Mouse (Mus musculus) kidney, postnatal 4 days (tissue): ENCODE data around the gene Flcn.
A peak's percentile ranks its signal among the peaks of the same experiment; 100 is the strongest.
"Not testable (repeated sequence)": the region's sequence is repeated elsewhere in the genome, so short reads cannot be mapped to it uniquely, and the experiment has no call there.

ENCODE experiments used
- DNase-seq, 2 experiments: peaks; one replicate each; pipeline ENCODE4 v3.0.0; 2021; ENCODE audit warnings: mixed read lengths in 2 of 2

Flcn gene

DNA sequence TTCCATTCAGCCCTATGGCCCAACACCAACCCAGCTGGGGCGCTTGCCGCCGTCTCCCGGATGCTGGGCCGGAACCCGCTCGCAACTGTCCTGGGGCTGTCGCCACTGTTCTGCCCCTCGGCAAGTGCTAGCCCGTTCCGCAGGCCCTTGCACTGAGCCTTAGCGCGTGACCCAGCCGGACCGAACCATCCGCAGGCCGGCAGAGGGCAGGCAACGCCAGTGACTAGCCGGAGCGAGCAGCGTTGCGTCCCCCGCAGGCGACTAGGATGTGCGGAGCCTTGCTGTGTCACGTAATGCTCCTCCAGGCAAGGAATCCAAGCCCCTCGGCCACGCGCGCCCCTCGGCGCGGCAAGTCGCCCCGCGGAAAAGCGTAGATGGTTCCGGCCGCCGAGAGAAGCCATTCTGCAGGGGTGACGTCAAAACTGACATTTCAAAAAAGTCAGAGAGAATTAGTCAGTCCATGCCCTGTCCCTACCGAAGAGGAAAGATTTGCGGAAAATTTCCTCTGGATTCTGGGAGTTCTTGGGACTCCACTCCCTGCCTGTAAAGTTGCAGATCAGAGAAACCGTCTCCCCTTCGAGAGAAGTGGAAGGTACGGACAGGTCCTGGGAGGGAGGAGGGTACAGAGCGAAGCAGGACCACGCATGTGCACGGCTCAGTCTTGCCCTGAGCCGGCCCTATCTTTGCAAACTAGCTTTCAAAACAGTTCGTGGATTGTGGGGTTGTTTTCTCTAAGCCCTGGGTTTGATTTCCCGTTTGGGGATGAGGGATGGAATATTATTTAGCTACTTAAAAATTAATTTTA is at the start of gene Flcn:
Gene Flcn (minus strand): TSS at position 347 of the 805 bp plus-strand sequence.
- peak; percentile 86 to 92 for DNase-seq

DNA sequence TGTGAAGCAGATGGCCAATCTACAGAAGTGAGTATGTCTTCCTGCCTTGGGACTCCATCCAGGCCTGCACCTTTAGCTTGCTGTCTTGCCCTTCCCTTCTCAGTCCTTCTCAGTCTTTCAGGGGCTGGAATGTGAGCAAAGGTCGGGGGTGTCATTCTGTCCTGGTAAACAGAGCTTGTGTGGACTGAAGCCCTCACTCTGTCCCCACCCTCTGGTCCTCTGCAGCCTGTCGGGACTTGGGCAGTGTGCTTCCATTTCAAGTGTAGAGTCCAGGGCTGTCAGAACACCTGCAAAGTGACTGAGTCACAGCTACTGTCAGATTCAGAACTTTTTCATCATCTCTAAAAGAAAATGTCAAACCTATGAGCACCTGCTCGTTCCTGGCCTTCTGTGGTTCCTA is 43.0 kb upstream of the Flcn start:
- DNase-seq: no peak

DNA sequence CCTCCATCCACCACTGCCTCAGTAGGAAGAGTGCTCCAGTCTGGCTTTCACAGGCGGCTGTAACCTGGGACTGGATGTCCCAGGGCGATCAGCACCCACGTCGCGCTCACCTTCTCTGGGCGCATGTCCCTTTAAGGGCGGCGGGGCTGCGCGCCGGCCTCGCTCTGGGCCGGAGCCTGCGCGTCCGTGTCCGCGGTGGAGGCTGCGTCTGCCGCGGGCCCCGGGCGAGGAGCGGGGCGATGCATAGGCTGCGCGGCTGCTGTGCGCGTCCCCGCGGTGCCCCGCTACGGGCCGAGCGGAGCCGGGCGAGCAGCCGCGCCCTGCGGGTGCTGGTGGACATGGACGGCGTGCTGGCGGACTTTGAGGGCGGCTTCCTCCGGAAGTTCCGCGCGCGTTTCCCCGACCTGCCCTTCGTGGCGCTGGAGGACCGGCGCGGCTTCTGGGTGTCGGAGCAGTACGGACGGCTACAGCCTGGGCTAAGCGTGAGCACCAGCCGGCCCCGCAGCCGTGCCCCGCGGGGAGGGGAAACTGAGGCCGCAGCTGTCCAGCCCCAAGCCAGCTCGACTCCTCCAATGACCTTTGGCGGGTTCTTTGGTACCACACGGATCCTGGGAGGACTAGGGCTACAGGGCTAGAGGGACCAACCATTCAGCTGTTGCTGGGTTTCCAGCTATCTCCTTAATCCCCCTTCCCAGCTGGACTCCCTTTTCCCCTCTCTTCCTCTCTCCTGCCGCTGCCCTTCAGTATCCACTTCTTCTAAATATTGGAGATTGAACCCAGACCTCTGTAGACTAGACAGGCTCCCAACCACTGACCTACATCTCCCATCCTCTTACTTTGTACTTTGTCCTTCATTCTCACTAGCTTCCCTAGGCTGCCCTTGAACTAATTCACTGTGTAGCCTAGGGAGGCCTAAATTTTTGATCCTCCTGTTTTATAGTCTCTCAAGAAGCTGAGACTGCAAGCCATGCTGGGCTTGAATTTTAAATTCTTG is 38.4 kb upstream of the Flcn start:
- DNase-seq: peak; percentile 86 to 90

DNA sequence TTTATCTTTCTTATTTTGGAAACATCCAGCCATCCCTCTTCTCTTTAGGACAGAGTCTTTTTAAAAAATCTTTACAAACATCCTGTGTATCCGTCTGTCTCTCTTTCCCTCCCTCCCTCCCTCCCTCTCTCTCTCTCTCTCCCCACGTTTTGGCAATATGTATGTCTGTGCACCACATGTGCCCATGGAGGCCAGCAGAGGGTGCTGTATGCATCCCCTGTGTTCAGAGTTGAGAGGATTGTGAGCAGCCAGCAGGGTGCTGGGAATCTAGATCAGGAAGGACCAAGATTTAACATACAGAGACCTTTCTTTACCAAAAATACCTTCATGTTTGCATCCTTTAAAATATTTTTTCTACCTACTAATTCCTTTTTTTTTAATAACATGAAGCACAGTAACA is 37.3 kb upstream of the Flcn start:
- peak; percentile 55 to 71 for DNase-seq

DNA sequence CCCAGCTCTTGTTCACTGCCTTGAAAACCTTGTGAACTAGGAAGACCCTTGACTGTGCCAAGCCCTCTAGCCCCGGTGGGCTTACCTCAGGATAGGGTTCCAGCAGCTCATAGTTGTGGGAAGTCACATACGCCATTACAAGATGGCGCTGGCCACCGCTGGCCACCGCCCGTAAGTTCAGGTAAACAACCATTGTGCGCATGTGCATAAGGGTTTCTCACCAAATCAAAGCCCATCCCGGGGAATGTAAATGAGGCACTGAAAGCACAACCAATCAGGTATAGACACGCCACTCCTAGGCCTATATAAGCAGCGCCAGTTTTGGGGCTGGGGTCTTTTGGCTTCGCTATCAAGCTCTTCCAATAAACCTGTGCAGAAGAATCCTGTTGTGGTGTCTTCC is 36.5 kb upstream of the Flcn start:
- no peak for DNase-seq

DNA sequence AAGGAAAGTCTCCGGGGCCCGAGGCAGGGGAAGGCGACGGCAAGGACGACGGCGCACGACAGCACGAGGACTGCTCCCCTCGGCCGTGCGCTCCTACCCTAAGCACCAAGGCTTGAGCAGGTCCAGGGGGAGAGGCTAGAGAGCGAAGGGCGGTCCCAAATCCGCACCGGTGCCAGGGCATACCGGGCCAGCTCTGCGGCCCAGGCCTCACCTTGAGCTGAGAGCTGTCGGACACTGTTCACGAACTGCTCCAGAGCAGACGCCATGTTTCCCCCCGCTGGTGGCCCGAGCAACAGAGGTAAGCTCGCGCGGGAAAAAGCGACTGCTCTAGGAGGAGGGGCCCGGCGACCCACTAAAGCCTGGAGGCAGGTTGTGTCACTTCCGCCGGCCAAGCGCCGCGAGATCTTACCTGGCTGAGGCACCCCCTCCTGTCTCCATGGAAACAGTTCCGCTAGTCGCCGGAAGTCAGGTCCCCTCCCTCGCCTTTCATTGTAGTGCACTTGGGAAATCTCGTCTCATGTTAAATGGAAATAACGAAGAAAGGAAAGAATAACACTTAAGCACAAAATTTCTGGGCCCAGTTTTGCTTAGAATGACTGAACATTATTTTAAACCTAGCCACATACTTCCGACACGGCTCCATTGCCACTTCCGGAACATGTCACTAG is 29.8 kb upstream of the Flcn start, which contains the start of gene Cops3:
Gene Cops3 (minus strand): TSS at position 380 of the 668 bp plus-strand sequence.
- DNase-seq: peak; percentile 96 to 98

DNA sequence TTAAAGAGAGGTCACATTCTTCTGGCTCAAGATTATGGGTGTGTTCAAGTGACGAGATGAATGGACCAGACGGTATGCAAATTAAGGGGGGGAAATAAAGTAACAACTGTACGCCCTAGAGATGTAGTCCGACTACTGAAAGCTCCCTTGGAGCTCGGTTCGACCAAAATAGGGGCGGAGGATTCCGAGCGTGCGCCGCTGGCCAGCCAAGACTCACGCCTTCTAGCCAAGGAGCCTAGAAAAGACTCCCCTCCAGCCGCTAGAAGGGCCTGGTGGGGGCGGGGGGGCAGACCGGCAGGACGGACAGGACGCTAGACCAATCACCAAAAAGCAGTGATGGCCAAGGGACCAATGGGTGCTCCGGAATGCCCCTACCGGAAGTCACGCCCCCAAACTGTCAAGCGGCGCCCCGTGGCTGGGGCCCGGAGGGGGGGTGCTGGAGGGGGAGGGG is 29.2 kb upstream of the Flcn start, which contains the start of gene Nt5m:
Gene Nt5m (plus strand): TSS at position 440 of the 451 bp plus-strand sequence.
- DNase-seq: peak; percentile 94 to 97

DNA sequence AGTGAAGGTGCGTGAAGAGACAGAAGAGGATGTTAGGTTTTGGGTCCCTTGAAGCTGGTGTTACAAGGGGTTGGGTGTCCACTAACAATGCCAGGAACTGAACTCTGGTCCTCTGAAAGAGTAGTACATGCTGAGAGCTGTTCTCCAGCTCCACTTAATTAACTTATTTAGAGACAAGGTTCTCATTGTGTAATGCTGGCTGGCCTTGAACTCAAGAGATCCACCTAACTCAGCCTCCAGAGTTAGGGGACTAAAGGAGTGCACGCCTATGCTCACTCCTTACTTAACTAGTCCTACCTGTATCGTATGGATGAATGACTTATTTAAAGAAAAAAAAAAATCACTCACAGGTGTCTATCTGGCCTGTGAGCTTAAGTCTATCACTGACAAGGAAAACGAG is 28.6 kb upstream of the Flcn start:
- DNase-seq: no peak

DNA sequence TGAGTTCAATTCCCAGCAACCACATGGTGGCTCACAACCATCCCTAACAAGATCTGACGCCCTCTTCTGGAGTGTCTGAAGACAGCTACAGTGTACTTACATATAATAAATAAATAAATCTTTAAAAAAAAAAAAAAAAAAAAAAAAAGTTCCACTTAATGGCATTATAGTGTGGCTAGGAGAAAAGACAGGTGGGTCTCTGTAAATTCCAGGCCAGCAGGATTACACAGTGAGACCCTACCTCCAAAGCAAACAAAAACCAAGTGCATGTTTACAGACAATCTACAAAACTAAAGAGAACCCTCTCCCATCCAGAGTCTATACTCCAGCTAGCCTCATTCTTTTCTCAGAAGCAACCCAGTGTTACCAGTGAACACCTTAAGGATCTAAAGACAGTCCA is 28.0 kb upstream of the Flcn start:
- DNase-seq: not testable (repeated sequence)

DNA sequence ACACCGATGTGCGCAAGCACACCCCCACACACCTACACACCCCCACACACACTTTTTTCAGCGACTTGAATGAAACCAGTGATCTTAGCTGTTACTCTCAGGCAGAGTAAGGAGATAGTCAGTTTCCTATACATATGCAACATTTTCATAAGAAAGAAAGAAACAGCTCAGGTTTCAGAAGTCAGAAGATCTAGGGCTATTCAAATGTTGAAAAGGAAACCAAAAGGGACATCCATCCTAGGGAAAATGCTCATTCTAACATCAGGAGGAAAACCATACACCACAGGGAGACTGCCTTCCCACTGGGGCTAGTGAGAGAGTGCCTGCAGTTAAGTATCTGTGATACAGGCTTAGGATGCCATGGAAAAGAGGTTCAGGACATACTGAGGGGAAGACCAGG is 11.8 kb upstream of the Flcn start:
- DNase-seq: no peak

DNA sequence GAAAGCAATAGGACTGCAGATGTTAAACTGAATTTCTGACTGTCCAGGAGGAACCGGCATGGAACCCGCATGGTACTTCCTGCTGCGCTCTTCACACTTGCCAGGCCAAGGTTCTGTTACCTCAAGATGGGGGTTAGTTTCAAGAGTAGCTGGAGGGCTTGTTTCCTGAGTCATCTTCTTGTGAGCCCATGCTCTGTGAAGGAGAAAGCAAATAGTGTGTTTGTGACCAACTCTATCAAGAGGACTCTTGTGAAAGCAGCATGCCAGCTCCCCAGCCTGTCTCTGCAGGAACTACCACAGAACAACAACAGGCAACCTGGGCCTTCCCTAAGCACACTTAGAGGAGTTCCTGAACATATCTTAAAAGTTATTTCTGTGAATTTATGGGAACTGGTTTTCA is 8.1 kb upstream of the Flcn start:
- DNase-seq: no peak

DNA sequence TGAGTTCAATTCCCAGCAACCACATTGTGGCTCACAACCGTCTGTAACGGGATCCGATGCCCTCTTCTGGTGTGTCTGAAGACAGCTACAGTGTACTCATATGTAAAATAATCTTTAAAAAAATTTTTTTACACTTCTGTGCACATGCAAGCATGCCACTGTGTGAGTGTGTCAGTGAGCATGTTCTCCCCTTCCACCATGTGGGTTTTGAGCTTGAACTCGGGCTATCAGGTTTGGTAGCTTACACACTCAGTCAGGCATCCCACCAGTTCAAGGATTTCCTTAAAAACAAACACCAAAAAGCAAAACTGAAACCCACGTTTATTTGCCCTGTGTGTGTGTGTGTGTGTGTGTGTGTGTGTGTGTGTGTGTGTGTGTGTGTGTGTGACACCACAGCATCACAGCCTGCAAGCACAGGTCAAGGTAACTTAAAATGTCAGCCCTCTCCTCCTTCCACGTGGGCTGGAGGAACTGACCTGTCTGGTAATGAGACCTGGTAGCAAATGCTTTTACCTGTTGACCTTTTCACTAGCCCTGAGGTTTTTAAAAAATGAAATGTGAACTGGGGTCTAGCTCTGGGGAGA is 5.8 kb upstream of the Flcn start:
- DNase-seq: no peak

DNA sequence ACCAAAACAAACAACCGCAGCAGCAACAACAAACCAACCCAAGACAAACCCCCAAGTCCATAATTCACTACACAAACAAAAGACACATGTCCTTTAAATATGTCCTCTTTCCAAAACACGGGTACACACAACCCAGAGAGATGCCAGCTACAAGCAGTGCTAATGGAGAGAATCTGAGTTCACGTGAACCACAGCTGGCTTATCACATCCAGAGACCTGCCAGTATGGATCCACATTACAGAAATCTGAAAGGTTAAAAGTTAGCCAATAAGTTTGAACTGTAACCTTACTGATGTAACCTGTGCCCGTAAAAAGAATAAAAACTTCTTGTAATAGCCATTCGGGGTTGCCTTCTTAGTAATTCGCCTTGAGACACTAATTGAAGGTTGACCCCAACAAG is 5.1 kb upstream of the Flcn start:
- no peak for DNase-seq

DNA sequence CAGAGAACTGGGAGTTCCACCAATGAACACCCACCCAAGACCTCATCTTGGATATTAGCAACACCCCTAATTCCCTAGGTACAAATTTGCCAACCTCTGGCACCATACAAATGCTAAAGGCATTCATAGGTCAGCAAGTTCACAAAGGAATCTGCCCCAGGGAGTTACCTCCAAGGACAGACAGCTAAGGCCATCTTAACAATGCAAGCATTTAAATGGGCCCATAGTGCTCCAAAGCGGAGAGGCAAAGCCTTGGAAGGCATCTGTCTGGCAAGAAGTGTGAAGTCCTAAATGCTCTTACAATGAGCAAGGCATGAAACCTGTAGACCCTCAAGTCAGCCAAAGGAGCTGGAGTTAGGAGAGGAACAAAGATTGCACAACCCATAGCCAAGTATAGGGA is 4.5 kb upstream of the Flcn start:
- DNase-seq: no peak

DNA sequence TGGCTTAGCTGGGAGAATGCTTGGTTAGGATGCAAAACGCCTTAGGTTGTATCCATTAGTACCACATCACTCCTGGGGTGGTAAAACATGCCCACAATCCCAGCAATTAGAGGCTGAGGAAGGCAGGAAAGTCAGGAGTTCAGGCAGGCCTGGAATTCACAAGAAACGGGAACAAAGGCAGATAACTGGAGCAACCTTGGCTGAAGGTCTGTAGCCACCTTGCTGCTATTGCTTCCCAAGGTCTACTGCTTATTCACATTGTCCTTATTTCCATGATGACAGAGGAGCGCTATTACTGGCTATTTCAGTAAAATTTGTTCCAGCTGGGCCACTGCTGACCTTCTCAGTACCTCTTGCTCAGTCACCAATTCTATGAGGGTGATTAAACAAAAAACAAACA is 3.5 kb upstream of the Flcn start:
- no peak for DNase-seq

DNA sequence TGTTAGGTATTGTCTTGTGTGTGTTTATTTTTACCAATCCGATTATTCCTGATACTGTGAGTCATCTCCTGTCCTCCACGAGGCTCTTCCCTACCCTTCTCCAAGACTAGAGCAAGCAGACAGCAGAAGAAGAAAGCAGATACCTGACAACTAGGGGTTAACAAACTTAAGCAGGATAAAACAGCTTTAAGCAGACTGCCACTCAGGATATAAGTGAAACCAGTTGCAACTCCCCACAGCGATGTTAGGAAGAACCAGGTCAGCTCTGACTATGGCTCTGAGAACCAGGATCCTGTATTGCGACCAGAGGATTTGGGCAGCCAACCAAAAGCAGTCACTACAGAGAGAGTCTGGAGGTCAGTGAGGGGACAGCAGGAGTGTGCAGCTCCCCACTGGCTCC is 1.4 kb upstream of the Flcn start:
- no peak for DNase-seq

DNA sequence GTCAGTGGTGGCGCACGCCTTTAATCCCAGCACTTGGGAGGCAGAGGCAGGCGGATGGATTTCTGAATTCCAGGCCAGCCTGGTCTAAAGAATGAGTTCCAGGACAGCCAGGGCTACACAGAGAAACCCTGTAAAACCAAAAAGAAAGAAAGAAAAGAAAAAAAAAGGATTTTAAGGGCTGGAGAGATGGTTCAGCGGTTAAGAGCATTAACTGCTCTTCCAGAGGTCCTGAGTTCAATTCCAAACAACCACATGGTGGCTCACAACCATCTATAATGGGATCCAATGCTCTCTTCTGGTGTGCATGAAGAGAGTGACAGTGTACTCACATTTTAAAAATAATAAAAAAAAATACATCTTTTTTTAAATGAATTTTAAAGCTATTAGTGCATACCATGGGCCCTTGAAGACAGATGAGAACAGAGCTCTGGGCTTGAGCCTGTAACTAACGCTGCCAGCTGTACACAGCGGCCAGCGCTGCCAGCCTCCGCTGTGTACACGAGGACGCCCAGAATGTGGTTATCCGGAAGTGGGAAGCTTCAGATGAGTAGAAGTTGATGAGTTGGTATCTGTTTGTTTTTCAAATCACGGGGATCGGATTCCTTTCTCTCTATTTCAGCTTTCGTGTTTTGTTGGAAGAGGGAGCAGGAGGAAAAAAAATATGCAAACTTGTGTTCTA is 803 bp upstream of the Flcn start:
- no peak for DNase-seq

DNA sequence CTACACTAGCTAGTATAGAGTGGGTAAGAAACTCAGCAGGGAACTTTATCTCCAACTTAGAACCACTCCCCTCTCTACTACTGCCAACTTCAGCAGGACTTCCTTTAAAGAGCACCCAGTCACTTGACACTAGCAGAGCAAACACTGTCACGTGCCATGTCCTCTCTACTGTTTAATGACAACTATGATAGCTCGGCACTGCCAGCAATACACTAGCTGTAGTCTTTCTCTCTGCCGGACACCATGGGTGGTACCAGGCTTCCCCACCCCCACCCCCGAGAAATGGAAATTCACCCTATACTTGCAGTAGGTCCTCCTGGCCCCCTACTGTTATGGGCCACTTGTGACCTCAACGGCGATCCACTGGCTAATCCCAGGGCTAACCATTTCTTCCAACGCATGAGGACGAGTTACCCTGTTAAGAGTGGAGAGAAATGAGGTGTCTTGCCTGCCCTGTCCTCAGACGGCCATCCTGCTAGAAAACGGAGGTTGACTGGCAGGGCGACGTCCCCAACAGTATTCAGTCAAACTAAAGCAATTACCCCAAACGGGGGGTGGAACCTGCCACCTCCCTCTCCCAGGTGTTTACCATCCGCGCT is 646 bp downstream of the Flcn start:
- peak in 1 of 2 experiments; percentile 49 for DNase-seq

DNA sequence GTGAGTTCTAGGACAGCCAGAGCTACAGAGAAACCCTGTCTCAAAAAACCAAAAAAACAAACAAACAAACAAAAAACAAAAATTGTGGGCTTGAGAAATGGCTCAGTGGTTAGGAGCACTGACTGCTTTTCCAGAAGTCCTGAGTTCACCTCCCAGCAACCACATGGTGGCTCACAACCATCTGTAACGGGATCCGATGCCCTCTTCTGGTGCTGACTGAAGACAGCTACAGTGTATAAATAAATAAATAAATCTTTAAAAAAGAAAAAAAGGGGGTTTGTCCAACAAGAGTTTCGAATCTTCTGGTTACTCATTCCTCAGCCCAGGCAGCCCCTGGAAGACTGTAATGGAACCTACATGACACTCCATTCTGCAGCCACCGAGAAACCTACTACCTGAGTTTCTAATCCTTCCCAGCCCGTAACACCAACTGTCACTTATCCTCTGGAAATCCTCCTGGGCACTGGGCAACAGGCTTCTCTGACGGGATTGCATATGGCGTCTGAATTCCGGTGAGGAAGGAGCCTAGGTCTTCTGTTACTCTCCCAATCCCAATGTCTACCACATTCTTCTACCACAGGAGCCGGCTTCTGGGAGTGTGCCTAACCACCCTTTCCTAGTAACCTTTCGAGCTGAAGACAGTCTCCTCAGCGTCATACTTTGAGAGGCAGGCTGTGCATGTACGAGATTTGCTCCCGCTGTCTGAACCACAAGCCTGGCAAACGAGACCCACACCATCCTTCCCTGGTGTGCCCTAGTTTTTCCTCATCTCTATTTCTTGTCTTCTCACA is 1.5 kb downstream of the Flcn start:
- no peak for DNase-seq

DNA sequence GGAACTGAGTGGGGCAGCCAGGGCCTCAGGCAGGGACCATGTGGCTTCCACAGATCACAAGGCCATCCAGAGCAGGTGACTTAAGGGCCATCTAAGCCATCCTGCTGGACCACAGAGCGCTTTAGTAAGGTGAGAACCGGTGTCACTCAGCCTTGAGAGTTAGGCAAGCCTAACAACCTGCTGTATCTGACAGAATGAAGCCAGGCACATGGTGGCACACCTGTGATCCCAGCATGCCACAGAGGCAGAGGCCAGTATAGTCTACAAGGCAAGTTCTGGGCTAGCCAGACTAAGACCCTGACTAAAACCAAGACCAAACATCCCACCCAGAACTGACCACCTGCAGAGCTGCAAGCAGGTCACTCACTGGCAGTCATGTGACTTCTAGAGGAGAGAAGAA is 4.2 kb downstream of the Flcn start:
- no peak for DNase-seq

DNA sequence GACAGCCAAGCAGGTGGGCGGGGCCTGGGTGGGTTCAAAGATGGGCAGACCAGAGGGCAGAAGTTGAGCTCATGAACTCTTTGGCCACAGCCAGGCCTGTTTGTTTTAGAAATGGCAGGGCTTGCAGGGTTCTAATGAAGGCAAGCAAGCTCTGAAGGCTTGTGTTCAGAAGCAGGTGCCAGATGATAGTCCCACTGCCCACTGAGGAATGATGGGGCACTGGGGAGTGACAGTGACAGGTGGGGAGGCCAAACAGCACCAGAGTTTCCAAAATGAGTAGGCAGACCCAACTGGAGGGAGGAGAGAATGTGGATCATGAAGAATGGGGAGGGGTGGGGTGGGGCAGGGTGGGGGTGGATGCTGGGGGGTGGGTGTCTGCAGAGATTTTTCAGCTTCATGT is 4.6 kb downstream of the Flcn start:
- DNase-seq: no peak
